Mouse (Mus musculus) left cerebral cortex, postnatal 4 days (tissue): ENCODE data around the gene Zfp507. TPM values are rescaled to one million over a fixed set of nuclear protein-coding genes. Genes with fewer than 3 reads are reported as not detected.

Source experiments
- DNase-seq: peaks from one replicate; pipeline ENCODE4 v3.0.0-alpha.2; 2022
- intact Hi-C: fragments of 180-260 bp; cut with DNase I; formaldehyde crosslinking; loops from one replicate; pipeline ENCODE4 v1.15.1; 2025
- total RNA-seq, 2 experiments: library from RNA; stranded (reverse); gene quantifications; 2 replicates each; pipeline ENCODE4 v1.2.3; 2021

Gene Zfp507
- total RNA-seq, 2 experiments from 2014 or later, result 34.3 to 36.5 TPM

DNA sequence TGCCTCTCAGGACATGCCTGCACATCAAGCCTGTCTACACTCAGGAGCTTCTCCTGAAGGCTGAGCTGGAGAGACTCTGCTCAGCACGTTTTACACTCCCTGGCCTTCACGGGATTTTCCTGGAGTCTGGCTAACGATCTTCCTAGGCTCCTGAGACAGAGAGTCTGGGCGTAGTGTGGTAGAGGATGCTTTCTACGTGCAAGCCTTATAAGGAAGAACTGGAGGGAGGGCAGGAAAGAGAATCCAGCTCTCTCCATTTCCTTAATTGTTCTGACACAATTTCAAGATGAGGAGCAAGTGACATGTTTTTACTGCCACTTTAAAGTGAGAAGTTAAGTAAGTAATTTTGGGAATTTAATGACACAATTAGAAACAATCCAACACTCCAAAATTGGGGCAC lies 60.9 kb downstream of the Zfp507 start:
- intact Hi-C loops, result no loop called here
- DNase-seq, result no peak

DNA sequence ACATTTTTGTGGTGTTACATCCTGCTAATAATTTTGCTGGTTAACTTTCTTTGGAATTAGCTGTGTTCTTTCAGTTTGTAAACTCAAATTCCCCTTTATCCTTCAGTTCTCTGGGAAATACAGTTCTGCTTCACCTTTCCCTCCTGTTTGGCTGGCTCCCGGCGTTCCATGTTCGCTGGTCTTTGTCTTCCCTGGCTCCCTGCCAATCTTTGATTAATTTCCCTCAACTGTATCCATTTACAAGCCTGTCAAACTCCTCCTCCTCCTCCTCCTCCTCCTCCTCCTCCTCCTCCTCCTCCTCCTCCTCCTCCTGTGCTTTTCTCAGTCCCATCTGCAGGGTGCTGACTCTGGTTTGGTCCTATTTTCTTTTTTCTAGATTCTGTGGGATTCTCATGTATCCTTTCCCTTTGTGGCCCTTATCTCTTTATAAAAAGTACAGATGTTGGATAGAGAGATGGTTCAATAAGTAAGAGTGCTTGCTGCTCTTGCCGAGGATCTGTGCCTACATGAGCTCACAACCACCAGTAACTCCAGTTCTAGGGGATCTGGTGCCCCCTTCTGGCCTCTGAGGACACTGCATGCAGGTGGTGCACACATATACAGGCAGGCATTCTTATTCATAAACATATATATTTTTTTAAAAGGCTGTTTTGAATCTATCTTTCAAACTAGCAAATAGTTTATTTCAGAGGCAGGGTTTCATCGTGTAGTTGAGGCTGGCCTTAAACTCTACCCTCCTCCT lies 62.1 kb downstream of the Zfp507 start:
- peak; percentile 74 for DNase-seq
- intact Hi-C loops, result no loop called here

DNA sequence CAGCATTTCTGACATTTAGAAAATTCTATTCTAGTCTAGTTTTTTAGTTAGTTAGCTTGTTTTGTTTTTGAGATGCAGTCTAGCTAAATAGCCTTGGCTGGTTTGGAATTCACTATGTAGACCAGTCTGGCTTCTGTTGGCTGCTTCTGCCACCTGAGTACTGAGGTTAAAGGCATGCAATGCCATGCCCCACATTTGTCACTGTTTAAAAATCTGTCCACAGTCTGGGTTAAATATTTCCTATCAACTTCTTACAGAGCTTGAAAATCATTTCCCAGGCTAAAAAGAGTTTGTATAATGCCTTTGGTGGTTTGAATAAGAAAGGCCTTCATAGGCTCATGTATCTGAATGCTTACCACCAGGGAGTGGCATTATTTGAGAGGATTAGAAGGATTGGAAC lies 63.9 kb downstream of the Zfp507 start:
- no peak for DNase-seq
- intact Hi-C loops, result loop anchor here (10.0 kb wide), 1 partner anchor 84 kb away; no protein-coding TSS in a partner anchor

DNA sequence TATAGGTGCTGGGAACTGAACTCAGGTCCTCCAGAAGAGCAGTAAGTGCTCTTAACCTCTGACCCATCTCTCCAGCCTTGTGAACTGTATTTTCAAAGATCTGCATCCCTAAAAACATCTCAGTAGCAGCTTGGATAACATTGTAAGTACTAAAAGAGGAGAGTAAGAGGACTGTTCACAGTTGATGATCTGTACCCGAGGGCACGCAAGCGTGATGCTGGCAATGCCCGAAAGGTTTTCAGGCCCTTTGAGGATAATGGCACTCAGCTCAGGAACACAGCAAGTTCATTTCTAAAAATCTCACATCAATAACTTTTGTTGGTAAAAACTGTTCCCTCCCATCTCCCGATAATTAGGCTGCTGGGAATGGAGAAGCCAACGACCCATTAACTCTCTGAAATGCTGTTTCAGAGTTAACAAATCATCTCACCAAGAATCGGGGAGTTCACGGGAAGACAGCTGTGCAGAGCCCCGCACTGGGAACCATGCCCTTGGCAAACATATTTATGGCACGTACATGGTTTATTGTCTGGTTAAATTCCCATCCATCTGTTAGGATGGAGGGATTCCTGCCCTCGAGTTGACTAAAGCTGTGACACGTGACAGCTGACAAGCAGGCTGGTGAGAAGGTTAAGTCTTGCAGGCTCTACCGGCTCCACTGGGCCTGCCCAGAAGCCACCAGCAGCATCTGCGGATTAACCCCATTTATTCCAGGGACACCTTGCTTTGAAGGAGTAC lies 69.3 kb downstream of the Zfp507 start:
- intact Hi-C loops, result loop anchor here (10.0 kb wide), 1 partner anchor 79 kb away; no protein-coding TSS in a partner anchor
- DNase-seq, result peak; percentile 72

DNA sequence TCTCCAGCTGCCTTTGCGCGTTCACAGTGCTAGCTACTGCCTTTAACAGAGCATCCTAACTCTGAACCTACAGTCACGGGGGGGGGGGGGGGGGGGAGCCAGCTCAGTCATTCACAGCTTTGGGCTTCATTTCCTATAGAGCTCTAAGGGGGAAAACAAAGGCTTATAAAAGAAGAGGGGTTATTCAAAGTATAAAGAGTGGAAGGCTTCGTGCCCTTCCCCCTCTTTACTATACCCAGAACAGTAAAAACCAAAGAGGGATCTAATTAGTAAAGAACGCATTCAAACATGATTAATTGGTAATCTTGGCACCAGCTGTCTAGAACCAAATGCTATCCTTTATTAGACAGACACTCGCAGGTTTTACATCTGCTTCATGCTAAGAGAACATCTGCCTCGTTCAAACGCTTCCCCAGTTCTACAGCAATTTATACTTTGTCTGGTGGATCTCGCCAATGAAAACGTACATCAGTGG lies 70.2 kb downstream of the Zfp507 start:
- no peak for DNase-seq
- intact Hi-C loops, result loop anchor here (10.0 kb wide), 1 partner anchor 78 kb away; no protein-coding TSS in a partner anchor

DNA sequence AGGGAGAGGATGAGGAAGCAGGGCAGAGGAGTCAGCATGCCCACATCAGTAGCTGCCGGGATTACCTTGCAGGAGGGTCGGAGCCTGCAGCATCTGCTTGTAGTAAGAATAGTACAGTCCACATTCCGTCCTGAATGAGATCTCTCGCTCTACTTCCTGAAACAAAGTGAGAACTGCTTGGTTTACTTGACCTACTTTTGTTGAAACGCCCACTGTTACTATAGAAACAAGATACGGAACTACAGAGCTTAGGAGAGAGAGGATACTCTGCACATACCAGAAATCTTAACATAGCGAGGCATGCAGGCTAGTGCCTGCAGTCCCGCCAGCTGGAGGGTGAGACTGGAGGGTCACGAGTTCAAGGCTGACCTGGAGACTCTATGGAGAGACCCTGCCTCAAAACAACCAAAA lies 73.2 kb downstream of the Zfp507 start:
- no peak for DNase-seq
- intact Hi-C loops, result loop anchor here (10.0 kb wide), 1 partner anchor 75 kb away; no protein-coding TSS in a partner anchor

DNA sequence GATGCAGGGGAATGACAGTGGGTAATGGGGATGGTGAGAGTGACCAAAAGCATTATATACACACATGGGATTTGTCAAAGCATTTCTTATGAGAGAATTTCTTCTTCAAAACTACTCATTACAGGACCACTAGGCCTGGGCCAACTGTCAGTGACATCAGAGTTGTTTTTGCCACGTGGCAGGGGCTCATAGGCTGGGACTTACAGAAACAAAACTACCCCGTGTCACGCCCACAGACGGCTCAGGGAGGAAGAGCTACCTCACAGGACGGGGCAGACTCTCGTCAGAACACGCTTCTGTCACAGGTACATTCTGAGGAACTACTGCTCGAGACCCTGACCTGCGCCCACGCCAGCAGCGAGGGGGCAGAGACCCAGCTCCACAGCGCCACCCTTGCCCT lies 74.4 kb downstream of the Zfp507 start:
- no peak for DNase-seq
- intact Hi-C loops, result no loop called here

DNA sequence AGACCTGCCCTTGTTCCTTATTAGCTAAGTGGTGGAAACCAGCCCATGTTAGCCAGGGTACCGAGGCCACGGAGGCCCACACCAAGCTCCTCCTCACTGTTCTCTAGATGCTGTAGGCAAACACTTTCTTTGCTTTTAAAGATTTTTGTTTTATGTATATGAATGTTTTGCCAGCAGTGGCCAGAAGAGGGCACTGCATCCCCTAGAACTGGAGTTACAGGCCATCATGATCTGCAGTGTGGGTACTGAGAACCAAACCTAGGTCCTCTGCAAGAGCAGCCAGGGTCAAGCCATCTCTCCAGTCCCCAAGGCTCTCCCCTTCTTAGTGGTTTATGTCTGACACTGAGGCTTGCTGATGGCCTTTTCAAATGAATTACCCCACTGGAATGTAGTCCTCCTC lies 79.8 kb downstream of the Zfp507 start:
- no peak for DNase-seq
- intact Hi-C loops, result no loop called here

Other genes starting within 250 kb of the Zfp507 start
- 10 to 100 TPM; 59.2 to 60.1 TPM for gene Nudt19, start 246.7 kb downstream of the Zfp507 start, total RNA-seq
- 1 to 10 TPM; 2.3 to 2.6 TPM for gene Rgs9bp, start 217.4 kb downstream of the Zfp507 start, total RNA-seq
- 10 to 100 TPM; 56.1 to 63.3 TPM for gene Ankrd27, start 216.8 kb downstream of the Zfp507 start, total RNA-seq
- gene Pdcd5, start 155.5 kb downstream of the Zfp507 start, total RNA-seq, result 100 to 1,000 TPM; 110 to 114 TPM
- 10 to 100 TPM; 61.0 to 65.0 TPM for gene Dpy19l3, start 48.5 kb downstream of the Zfp507 start, total RNA-seq